Mouse (Mus musculus) MEL (cell line): ENCODE measurements around the gene Cntn2.

Experiments
- CTCF ChIP-seq, 3 experiments: IDR thresholded peaks in 2 of 3; conservative IDR thresholded peaks in 1 of 3; 2 replicates each; pipeline ENCODE4 v1.5.1; 2011 to 2012; ENCODE audit warnings: low read length in 3 of 3, low read depth in 2 of 3, mild to moderate bottlenecking in 2 of 3, improper control_type of control experiment in 1 of 3, inconsistent platforms in 1 of 3, mixed read lengths in 1 of 3, moderate library complexity in 1 of 3; ENCODE audit not compliant: control insufficient read depth in 1 of 3, insufficient read depth in 1 of 3, poor library complexity in 1 of 3, severe bottlenecking in 1 of 3
- KAT2A ChIP-seq: conservative IDR thresholded peaks from 2 replicates; pipeline ENCODE4 v1.6.1; 2012; ENCODE audit warnings: low read depth, low read length, improper control_type of control experiment, inconsistent platforms
- MXI1 ChIP-seq: IDR thresholded peaks from 2 replicates; pipeline ENCODE4 v1.6.1; 2011; ENCODE audit warnings: mild to moderate bottlenecking, low read depth, low read length, improper control_type of control experiment
- MYC ChIP-seq: IDR thresholded peaks from 2 replicates; pipeline ENCODE4 v1.6.1; 2011; ENCODE audit warnings: low read depth, mild to moderate bottlenecking, low read length, improper control_type of control experiment, moderate library complexity
- POLR2A ChIP-seq, 2 experiments: IDR thresholded peaks; 2 replicates each; pipeline ENCODE4 v1.6.1; 2011 to 2012; ENCODE audit warnings: low read length in 2 of 2, mild to moderate bottlenecking in 2 of 2, control low read depth in 1 of 2, improper control_type of control experiment in 1 of 2, low read depth in 1 of 2, moderate library complexity in 1 of 2; ENCODE audit not compliant: control insufficient read depth in 1 of 2, insufficient read depth in 1 of 2, poor library complexity in 1 of 2
- SIN3A ChIP-seq: IDR thresholded peaks from 2 replicates; pipeline ENCODE4 v1.6.1; 2012; ENCODE audit warnings: low read length, improper control_type of control experiment, inconsistent platforms
- TCF12 ChIP-seq: IDR thresholded peaks from 2 replicates; pipeline ENCODE4 v1.6.1; 2014; ENCODE audit warnings: low read depth, mild to moderate bottlenecking, inconsistent platforms, low read length, improper control_type of control experiment, moderate library complexity

- TF ChIP-seq CTCF (IDR thresholded peaks at IDR 0.05 in 2 of 3, conservative IDR thresholded peaks at IDR 0.05 in 1 of 3; ENCODE audit: control insufficient read depth in 1 of 3, insufficient read depth in 1 of 3, low read depth in 2 of 3, low read length in 3 of 3, poor library complexity in 1 of 3, severe bottlenecking in 1 of 3) (no peak), MXI1 (no peak), POLR2A (IDR thresholded peaks at IDR 0.05; ENCODE audit: control insufficient read depth in 1 of 2, insufficient read depth in 1 of 2, low read depth in 1 of 2, low read length in 2 of 2, poor library complexity in 1 of 2) (no peak), TCF12 (no peak), KAT2A (no peak), SIN3A (no peak), MYC (no peak)
Observed at GRCm38 (mm10) chr1:132509771-132510170, 33.3 kb downstream of the Cntn2 start.
